Mouse (Mus musculus): ENCODE measurements around the gene Srl.

GRCm38 (mm10) chr16:4570737-4571136, 29.1 kb upstream of the Srl start:
- TF ChIP-seq CTCF (IDR thresholded peaks at IDR 0.05; ENCODE audit: low read depth) (no peak), EP300 (IDR thresholded peaks at IDR 0.05; ENCODE audit: low read depth) (no peak)

Data from heart, postnatal 0 days (tissue).